Mouse (Mus musculus) midbrain, embryonic 11.5 days (tissue): Measurements from ENCODE around the gene Slco3a1. TPM values are rescaled to one million over a fixed set of nuclear protein-coding genes. Genes with fewer than 3 reads are reported as not detected.

ENCODE experiments used
- ATAC-seq: fragments of 200-750 bp; cut with Nextera tagmentation; 2 replicates; pipeline ENCODE4 v1.8.0; 2017; ENCODE audit warnings: moderate TSS enrichment, moderate library complexity; ENCODE audit not compliant: low FRiP score
- DNase-seq: peaks from one replicate; pipeline ENCODE4 v3.0.0; 2015; ENCODE audit warnings: low spot score; ENCODE audit errors: missing footprints
- H3K27ac ChIP-seq: fragments of 300-500 bp; sonication (generic); 2 replicates; pipeline ENCODE4 v1.5.1; 2014; ENCODE audit warnings: low read depth, low read length
- H3K27me3 ChIP-seq: fragments of 300-500 bp; sonication (generic); 2 replicates; pipeline ENCODE4 v1.6.1; 2014; ENCODE audit warnings: mild to moderate bottlenecking, low read length, moderate library complexity, mixed read lengths; ENCODE audit not compliant: control insufficient read depth, insufficient read depth
- H3K36me3 ChIP-seq: fragments of 300-500 bp; sonication (generic); 2 replicates; pipeline ENCODE4 v1.6.1; 2014; ENCODE audit warnings: mild to moderate bottlenecking, low read length, moderate library complexity, mixed read lengths; ENCODE audit not compliant: control insufficient read depth, insufficient read depth
- H3K4me1 ChIP-seq: fragments of 300-500 bp; sonication (generic); 2 replicates; pipeline ENCODE4 v1.6.1; 2014; ENCODE audit warnings: low read length; ENCODE audit not compliant: control insufficient read depth, insufficient read depth
- H3K4me2 ChIP-seq: fragments of 300-500 bp; sonication (generic); 2 replicates; pipeline ENCODE4 v1.6.1; 2014; ENCODE audit warnings: mild to moderate bottlenecking, moderate library complexity
- H3K4me3 ChIP-seq: fragments of 300-500 bp; sonication (generic); 2 replicates; pipeline ENCODE4 v1.5.1; 2014; ENCODE audit warnings: low read depth, low read length
- H3K9ac ChIP-seq: fragments of 300-500 bp; sonication (generic); 2 replicates; pipeline ENCODE4 v1.6.1; 2014; ENCODE audit warnings: low read length
- H3K9me3 ChIP-seq: fragments of 300-500 bp; sonication (generic); 2 replicates; pipeline ENCODE4 v1.6.1; 2016; ENCODE audit warnings: low read length; ENCODE audit not compliant: control insufficient read depth
- WGBS: fragments of 180-500 bp; shearing (Covaris S2); extraction: QIAGEN DNeasy Blood & Tissue Kit; methylation state at CpG from one replicate; pipeline ENCODE4 v1.1.7; 2014; 5-methylcytosine and 5-hydroxymethylcytosine counted together
- polyA plus RNA-seq: library from polyadenylated mRNA; unstranded; fragments of >200 nt; fragmentation: Nextera tagmentation; extraction: Ambion mirVana; gene quantifications from 2 replicates; pipeline ENCODE4 v1.2.1, GENCODE M21; 2014

Slco3a1 gene
- polyA plus RNA-seq, 1 experiment from 2014 or later, result 7.8 TPM

DNA sequence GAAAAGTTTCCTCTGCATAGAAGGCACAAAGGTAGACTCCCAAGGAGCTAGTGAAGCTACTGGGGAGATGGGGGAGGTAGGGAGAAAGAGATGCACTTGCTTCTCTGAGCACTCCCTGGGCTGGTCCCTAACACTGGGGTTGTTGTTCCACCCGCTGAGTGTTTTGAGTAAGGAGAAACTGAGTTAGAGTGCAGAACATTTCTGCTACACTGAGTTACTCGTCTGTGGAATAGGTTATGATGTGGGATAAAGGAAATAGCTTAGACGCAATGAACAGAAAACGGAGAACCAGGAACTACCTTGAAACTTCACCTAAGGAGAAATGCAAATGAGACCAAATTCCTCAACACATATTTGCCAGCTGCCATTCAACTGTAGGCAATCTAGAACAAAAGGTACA, 155.4 kb downstream of the Slco3a1 start:
- DNase-seq (no peak), ATAC-seq (no peak)
- no peak overlapping the region for H3K27ac ChIP-seq
- H3K4me1 ChIP-seq, result no peaks in the 10 kb centered on the region
- H3K9ac ChIP-seq, result no peak overlapping the region
- H3K4me3 ChIP-seq, result no peak overlapping the region
- WGBS, result 93% methylated on average over 4 of the region's 4 CpGs
- no peaks in the 10 kb centered on the region for H3K9me3 ChIP-seq
- H3K4me2 ChIP-seq, result no peak overlapping the region
- no peaks in the 10 kb centered on the region for H3K36me3 ChIP-seq
- no peaks in the 10 kb centered on the region for H3K27me3 ChIP-seq

DNA sequence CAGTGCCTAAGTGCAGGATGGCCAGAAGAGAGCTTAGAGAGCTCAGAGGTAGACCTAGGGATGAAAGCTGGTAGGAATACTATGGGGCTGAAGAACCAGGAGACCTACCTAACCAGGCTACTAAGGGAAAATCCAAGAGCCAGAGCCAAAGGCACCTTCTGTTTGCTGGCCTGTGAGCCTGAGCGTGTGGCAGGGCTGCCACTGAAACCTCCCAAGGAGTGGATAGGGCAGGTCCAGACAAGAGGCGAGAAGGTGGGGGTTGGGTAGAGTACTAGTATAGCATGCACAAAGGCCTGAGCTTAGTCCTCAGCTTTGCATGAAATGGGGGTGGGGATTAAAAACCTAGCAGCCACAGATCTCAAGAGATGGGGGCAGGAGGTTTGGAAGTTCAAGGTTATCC, 156.3 kb downstream of the Slco3a1 start:
- H3K4me3 ChIP-seq, result no peak overlapping the region

DNA sequence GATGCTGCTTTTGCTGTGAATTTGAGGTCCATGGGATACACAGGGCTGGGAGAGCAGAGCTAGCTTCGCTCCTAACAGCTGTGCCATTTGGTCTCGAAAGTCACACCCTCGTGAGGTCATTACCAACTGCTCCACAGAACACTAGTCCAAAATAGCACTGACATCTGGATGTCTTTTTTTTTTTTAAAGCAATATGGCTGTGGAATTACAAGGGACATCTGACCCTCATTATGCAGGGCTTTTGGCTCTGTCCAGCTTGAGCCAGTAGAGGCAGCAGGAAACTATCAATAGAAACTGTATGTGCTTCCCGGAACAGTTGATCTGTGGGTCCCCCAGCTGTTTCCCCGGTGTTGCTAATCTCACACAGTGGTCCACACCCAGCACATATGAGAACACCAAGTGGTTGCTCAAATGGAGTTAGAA, 163.1 kb downstream of the Slco3a1 start:
- H3K9ac ChIP-seq, result no peak overlapping the region
- no peaks in the 10 kb centered on the region for H3K9me3 ChIP-seq
- H3K4me2 ChIP-seq, result no peak overlapping the region
- 68% methylated on average over 5 of the region's 5 CpGs for whole genome bisulfite sequencing
- DNase-seq (no peak), ATAC-seq (no peak)
- H3K27ac ChIP-seq, result no peak overlapping the region
- no peaks in the 10 kb centered on the region for H3K36me3 ChIP-seq
- no peak overlapping the region for H3K4me3 ChIP-seq
- no peaks in the 10 kb centered on the region for H3K27me3 ChIP-seq
- no peaks in the 10 kb centered on the region for H3K4me1 ChIP-seq

More for the DNA sequence above, 156.3 kb downstream of the Slco3a1 start:
- Histone ChIP-seq H3K36me3 (no peaks in the 10 kb centered on the region), H3K9me3 (no peaks in the 10 kb centered on the region), H3K4me1 (no peaks in the 10 kb centered on the region), H3K27me3 (no peaks in the 10 kb centered on the region), H3K9ac (no peak overlapping the region), H3K27ac (no peak overlapping the region), H3K4me2 (no peak overlapping the region)
- ATAC-seq, result no peak
- no peak for DNase-seq
- WGBS, result 69% methylated on average over 2 of the region's 2 CpGs

DNA sequence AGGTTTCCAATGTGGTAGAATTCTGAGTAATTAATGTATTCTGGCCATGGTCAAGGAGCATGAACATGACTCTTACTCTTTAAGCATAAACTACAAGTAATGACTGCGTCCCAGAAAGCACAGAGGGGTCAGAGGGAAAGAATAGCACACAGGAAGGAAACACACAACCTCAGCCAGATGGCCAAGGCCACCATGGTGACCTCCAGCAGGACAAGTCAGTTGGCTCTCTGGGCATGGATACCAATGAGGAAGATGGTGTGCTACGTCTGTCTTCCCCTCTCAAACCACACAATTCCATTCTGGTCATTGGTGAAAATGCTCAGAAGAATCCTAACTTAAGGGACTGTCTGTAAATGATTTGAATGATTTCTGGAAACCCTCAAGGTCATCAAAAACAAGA, 165.0 kb downstream of the Slco3a1 start:
- Histone ChIP-seq H3K9ac (no peak overlapping the region), H3K27me3 (no peaks in the 10 kb centered on the region), H3K4me1 (no peaks in the 10 kb centered on the region), H3K9me3 (no peaks in the 10 kb centered on the region), H3K36me3 (no peaks in the 10 kb centered on the region), H3K4me2 (no peak overlapping the region), H3K4me3 (no peak overlapping the region), H3K27ac (no peak overlapping the region)
- ATAC-seq (no peak), DNase-seq (no peak)
- whole genome bisulfite sequencing, result 84% methylated on average over 2 of the region's 2 CpGs

DNA sequence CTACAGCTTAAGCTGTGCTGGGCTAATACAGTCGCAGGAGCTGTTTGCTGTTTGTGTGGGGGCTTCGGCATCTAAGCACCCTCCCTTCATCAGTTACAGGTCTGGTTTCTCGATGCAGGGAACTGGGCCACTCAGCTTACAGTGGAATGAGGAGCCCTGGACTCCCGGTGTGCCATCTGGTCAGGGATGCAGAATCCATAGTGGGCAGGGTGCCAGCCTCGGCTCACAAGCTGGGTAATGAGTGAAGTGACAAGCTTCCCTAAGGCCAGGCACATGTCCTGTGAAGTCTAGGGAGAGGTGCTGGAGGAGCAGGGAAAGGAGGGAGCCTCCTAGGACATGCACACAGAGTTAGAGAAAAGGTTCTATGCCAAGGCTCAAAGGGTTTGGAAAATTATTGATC, 168.3 kb downstream of the Slco3a1 start:
- ATAC-seq (no peak), DNase-seq (no peak)
- Histone ChIP-seq H3K4me2 (no peak overlapping the region), H3K36me3 (no peaks in the 10 kb centered on the region), H3K4me3 (no peak overlapping the region), H3K27me3 (no peaks in the 10 kb centered on the region), H3K4me1 (no peaks in the 10 kb centered on the region), H3K27ac (no peak overlapping the region), H3K9me3 (no peaks in the 10 kb centered on the region), H3K9ac (no peak overlapping the region)
- WGBS, result 89% methylated on average over 5 of the region's 5 CpGs

DNA sequence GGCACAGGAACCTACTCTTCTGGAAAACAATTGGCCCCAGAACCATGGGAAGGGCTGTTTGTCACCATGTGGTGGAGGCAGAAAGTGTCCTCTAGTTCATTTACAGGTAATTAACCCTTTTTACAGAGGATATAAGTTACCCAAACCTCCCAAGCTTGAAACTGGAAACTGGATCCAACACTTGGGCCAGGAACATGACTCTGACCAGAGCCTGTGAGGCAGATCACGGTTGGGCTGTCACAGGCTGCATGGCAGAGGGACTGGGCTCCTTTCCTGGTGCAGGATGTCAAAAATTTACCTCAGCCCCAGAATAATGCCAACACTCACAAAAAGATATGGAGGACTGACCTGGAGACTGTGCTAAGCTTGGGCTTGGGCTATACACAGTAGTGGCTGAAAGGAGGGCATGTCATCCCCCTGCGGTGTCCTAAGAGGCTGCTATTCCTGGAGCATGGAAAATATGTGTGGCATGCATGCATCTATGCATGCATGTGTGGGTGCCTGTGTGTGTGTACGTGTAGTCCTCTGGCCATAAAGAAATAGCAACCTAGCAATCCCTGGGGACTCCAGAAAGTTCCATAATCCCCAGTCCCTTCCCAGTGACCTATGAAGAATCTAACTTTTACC, 171.4 kb downstream of the Slco3a1 start:
- H3K36me3 ChIP-seq, result no peaks in the 10 kb centered on the region
- H3K27ac ChIP-seq, result no peak overlapping the region
- no peak overlapping the region for H3K4me2 ChIP-seq
- no peaks in the 10 kb centered on the region for H3K27me3 ChIP-seq
- H3K9ac ChIP-seq, result no peak overlapping the region
- no peaks in the 10 kb centered on the region for H3K4me1 ChIP-seq
- no peak for DNase-seq
- no peaks in the 10 kb centered on the region for H3K9me3 ChIP-seq
- H3K4me3 ChIP-seq, result no peak overlapping the region
- no peak for ATAC-seq
- 78% methylated on average over 3 of the region's 3 CpGs for WGBS

DNA sequence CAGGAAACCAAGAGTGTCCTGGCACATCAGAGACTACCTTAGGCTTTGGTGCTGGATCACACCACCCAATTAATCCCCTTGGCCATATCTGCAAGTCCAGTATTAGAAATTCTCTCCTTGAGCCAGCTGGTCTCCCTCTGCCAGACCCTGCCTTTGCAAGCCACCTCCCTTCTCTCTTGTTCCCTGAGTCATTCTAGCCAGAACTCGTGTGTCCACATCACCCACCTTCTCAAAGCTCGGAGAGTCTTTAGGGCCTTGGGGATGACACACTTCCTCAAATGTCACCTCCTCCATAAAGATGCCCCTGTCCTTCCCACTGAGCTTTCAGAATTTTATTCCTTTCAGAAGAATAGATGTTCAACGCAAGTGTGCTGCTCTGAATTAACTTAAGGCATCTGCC, 172.3 kb downstream of the Slco3a1 start:
- ATAC-seq, result no peak
- no peaks in the 10 kb centered on the region for H3K9me3 ChIP-seq
- no peaks in the 10 kb centered on the region for H3K4me1 ChIP-seq
- H3K36me3 ChIP-seq, result no peaks in the 10 kb centered on the region
- no peak for DNase-seq
- no peaks in the 10 kb centered on the region for H3K27me3 ChIP-seq
- no peak overlapping the region for H3K27ac ChIP-seq
- H3K4me2 ChIP-seq, result no peak overlapping the region
- 82% methylated on average over 3 of the region's 3 CpGs for WGBS
- H3K4me3 ChIP-seq, result no peak overlapping the region
- H3K9ac ChIP-seq, result no peak overlapping the region

DNA sequence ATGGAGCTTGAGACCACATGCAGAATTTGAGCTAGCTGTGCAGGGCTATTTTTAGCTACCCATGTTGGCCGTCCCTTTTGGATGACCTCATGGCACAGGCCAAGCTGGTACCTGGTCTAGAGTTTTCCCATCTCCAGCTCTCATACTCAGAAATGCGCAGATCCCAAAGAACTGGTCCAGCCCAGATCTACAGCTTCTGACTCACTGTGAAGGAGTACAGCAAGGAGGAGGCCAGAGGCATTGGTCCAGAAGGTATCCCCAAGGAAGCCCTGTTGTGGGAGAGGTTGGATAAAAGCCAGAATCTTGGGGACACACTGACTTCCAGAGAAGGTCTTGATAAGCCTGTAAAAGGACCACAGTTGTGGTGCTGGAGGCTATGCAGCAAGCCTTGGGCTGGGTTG, 172.7 kb downstream of the Slco3a1 start:
- Histone ChIP-seq H3K4me2 (no peak overlapping the region), H3K4me1 (no peaks in the 10 kb centered on the region), H3K27me3 (no peaks in the 10 kb centered on the region), H3K9me3 (no peaks in the 10 kb centered on the region), H3K9ac (no peak overlapping the region), H3K36me3 (no peaks in the 10 kb centered on the region), H3K27ac (no peak overlapping the region), H3K4me3 (no peak overlapping the region)
- WGBS, result 81% methylated on average over 2 of the region's 2 CpGs
- DNase-seq, result no peak
- ATAC-seq, result no peak

DNA sequence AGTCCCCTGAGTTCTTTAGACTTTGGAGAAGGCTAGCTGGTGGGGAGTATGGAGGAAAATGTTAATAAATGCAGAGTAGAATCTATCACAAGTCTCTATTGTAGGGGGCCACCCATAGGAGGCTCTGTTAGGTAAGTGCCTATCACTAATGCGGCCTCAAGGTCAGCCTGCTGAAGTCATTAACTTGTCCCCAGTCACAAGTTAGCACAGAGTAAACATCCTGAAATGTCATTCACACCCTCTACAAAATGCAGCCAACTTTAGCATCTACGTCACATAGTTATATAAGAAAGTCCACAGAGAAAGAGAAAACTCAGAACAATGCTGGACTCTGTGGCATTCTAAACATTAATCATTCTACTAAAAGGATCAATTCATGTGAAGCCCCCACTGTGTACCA, 173.5 kb downstream of the Slco3a1 start:
- Histone ChIP-seq H3K27me3 (no peaks in the 10 kb centered on the region), H3K27ac (no peak overlapping the region), H3K9ac (no peak overlapping the region), H3K36me3 (no peaks in the 10 kb centered on the region), H3K4me2 (no peak overlapping the region), H3K4me3 (no peak overlapping the region), H3K4me1 (no peaks in the 10 kb centered on the region), H3K9me3 (no peaks in the 10 kb centered on the region)
- 87% methylated on average over 2 of the region's 2 CpGs for WGBS
- ATAC-seq (no peak), DNase-seq (no peak)
